Mouse (Mus musculus): ENCODE data around the gene Sncg.
A peak's percentile ranks its signal among the peaks of the same experiment; 100 is the strongest.

DNA sequence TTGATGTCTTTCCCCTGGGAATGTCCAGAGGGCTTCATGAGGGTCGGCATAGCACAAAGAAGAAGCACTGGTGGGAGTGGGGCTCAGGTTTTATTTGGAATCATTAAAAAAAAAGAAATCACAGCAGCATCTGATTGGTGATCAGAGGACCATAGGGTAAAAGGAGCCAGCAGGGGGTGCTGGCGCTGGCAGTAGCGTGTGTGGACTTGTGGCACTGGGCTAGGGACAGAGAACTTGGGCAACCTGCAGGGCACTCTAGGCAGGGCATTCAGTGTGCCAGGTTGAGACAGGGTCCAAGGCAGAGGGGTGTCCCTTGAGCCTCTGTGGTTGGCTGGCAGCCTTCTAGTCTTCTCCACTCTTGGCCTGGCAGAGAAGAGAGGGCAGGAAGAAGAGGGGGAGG is 4.4 kb downstream of the Sncg start:
- no peak for TF ChIP-seq CHD1 (IDR thresholded peaks at IDR 0.05; ENCODE audit: low read depth, low read length)
- peak in 1 of 2 experiments; percentile 66; a peak in 2 of 4 replicates for TF ChIP-seq CTCF (conservative IDR thresholded peaks at IDR 0.05 in 1 of 2, IDR thresholded peaks at IDR 0.05 in 1 of 2; ENCODE audit: low read depth in 2 of 2, low read length in 2 of 2)
- TF ChIP-seq ZC3H11A (IDR thresholded peaks at IDR 0.05; ENCODE audit: low read depth, low read length): no peak
- no peak for TF ChIP-seq POLR2A (IDR thresholded peaks at IDR 0.05; ENCODE audit: low read depth, low read length)
- no peak for TF ChIP-seq POLR2AphosphoS2 (IDR thresholded peaks at IDR 0.05; ENCODE audit: low read depth, low read length)
- TF ChIP-seq EP300 (IDR thresholded peaks at IDR 0.05; ENCODE audit: low read length): no peak
- TF ChIP-seq MEF2A (IDR thresholded peaks at IDR 0.05; ENCODE audit: borderline replicate concordance, low read depth, low read length): no peak
- no peak for TF ChIP-seq USF1 (IDR thresholded peaks at IDR 0.05; ENCODE audit: low read depth, low read length)
- no peak for TF ChIP-seq UBTF (IDR thresholded peaks at IDR 0.05; ENCODE audit: low read depth, low read length)
- no peak for TF ChIP-seq ZNF384 (IDR thresholded peaks at IDR 0.05; ENCODE audit: low read depth, low read length)
- TF ChIP-seq SMC3 (IDR thresholded peaks at IDR 0.05; ENCODE audit: low read depth, low read length): peak; percentile 57
- no peak for TF ChIP-seq SIN3A (IDR thresholded peaks at IDR 0.05; ENCODE audit: low read length)
- no peak for TF ChIP-seq MAX (IDR thresholded peaks at IDR 0.05; ENCODE audit: low read length)
- TF ChIP-seq KAT2A (IDR thresholded peaks at IDR 0.05; ENCODE audit: insufficient replicate concordance, low read length): no peak
